Mouse (Mus musculus) cerebral cortex, adult 2 months (tissue): ENCODE data around the gene Ccdc42.

Experiments used
- WGBS: fragments of 180-500 bp; shearing (Covaris S2); methylation state at CpG from one replicate; pipeline ENCODE4 v1.1.7; 2018; 5-methylcytosine and 5-hydroxymethylcytosine counted together

Gene Ccdc42

DNA sequence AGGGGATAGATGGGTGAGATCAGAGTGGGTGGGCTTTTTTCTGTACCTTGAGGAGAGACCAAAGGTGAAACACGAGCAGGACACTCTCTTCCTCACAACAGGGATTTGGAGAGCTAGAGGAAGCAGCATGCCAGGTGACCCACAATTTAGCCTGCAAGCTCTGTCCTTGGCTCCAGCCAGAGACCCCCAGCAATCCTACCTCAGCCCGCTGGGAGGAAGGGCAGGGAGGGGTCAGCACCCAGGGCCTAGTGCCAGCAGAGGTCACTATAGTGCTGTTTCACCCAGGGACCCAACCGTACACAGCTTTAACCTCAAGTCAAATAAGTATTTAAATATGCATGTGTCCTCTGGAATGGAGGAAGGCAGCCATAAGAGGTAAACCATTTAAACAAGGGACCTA, 931 bp upstream of the Ccdc42 start:
- 60% methylated on average over 3 of the region's 3 CpGs for WGBS

DNA sequence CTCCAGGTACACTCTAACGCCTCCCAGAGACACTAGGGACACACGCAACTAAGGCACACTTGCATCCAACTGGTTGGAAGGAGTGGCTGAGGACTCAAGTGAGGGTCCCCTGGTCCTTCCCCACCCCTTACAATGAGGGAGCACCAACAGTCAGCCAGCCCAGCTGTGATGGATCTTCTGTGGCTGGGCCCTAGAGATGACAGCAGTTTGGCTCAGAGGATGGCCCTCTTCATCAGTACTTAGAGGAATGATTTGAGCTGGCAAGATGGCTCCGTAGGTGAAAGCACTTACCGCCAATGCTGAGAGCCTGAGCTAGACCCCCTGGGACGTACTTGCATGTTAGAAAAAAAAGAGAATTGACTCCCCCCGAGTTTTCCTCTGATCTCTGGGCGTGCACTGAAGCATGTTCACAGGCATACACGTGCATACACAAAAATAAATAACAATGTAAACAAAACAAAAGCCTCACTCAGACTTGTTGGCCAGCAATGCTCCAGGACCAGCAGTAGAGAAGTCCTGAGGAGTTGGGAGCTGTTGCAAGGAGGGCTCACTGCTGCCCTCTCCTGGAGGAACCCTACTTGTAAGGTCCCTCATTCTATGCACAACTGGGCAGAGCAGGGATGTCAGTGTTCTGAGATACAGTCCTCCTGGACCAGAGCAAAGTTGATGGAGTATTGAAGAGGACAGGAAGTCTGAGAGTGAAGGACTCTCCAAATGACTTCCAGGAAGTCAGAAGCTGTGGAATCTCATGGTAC, 2.4 kb downstream of the Ccdc42 start:
- 71% methylated on average over 8 of the region's 8 CpGs for WGBS

DNA sequence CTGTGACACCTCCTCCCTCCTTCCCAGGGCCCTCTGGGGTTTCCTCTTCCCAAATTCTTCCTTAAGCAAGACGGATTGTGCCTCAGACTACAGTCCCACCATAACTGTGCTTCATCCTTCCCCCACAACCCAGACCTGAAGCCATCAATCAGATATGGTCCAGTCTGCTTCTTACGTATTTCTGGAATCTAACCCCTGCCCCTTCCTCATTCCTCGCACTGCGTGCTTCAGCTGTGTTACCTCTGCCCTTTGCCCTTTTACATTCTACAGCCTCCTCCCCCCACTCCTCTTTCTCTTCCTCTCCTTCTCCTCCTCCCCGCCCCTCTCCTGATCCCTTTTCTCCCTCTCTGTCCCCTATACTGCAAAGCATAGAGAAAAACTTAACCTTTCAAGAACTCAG, 4.9 kb downstream of the Ccdc42 start:
- WGBS, result 84% methylated on average over 5 of the region's 5 CpGs

DNA sequence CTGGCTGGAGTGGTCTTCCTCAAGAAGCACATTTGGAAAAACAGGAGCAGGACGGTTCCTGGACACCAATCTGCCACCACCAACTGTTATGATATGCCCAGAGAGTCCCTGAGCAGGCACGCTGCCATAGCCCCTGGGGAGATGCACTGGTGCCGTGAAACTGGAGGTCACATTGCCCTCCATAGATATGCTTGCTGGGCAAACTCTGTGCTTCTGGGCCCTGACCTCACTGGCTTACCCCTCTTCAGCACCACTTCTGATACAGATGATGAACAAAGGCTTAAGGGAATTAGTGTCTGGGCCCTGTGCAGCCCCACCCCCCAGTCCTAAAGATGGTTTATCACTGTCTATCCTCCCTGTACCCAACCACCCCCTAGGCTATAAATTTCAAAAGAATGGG, 6.4 kb downstream of the Ccdc42 start:
- 89% methylated on average over 3 of the region's 3 CpGs for WGBS

DNA sequence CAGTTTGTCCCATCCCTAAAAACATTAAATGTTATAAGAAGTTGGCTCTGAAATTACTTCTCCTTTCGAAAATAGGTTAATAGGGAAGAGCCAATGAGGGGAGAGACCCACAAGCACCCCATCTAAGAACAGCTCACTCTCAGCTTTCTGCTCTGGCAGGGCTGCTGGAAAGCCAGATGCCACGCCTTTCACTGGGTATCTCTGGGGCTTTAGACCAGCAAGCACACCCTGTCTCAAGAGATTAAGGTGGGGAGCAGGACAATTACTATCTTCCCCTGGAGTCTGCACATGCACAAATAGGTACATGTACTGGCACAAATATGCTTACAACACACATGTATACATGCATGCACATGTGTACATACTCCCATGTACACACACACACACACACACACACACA, 11.1 kb downstream of the Ccdc42 start:
- 97% methylated on average over 2 of the region's 2 CpGs for WGBS

DNA sequence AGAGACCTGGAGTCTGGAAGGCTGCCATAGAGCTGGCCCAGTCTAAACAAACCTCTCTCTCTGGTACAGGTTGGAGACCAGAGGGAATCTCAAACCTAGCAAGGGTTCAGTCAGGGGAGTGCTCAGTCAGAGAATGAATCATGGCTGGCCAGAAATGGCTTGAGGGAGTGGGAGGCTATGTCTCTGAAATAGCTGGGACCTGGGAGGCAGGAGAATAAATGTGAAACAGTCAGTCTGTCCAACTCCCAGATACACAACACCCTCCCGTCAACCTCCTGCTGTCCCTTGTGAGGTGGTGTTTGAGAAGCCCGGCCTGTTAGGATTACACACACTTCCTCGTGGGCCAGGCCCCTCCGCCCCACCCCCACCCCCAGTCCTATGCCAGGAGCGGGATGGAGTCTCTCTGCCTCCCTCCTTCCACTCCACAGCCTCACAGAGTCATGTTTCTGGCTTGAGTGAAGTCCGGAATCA, 13.8 kb downstream of the Ccdc42 start:
- WGBS, result 38% methylated on average over 6 of the region's 6 CpGs

DNA sequence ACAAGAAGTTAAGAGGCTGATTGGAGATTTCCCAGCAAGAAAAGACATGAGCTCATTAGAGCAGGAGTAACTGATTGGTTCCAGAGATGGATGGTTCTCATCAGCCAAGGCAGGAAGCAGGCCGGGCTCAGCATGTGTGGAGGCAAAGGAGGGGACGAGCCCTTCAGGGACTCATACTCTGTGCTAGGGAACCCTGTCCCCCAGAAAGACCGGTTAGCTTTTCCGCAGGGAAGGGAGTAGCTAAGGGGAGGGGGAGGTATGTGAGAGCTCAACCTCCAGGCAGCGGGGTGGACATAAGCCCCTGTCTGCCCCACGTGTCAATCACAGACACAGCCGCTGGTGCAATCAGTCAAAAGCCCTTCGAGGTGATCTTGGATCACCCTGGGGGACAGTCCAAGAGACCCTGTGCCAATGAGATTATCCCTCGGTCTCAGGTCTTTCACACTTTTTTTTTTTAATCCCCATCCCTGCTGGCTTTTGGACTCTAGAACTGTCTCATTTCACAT, 14.7 kb downstream of the Ccdc42 start:
- WGBS, result 57% methylated on average over 9 of the region's 9 CpGs

DNA sequence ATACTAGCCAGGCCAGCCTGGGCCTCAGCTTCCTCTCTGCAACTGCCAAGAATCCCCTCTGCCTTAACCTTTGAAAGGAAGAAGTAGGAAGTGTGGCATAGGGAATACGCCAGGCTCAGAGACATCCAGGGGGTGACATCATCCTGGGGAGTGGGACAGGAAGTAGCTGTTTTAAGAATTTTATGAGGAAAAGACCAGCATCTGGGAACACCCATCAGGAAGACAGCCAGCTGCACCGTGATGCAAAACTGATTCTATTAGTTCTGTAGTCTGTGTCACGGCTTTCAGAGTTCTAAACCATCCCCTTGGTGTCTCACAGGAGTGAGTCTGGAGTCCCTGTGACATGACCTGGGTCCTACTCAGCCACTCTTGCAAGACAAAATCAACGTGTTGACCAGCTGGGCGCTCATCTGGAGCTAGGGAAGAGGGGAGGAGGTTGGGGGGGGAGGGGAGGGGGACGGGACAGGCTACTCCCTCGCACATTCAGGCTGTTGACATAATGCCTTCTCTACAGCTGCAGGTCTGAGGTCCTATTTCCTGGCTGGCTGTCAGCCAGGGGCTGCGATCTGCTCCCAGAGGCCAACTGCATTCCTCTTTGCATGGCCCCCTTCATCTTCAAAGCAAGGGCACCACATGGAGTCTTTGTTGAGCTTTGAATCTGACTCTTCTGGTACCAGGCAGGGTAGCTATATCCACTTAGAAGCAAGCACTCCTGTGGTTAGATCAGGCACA, 15.5 kb downstream of the Ccdc42 start:
- WGBS, result 41% methylated on average over 8 of the region's 8 CpGs

DNA sequence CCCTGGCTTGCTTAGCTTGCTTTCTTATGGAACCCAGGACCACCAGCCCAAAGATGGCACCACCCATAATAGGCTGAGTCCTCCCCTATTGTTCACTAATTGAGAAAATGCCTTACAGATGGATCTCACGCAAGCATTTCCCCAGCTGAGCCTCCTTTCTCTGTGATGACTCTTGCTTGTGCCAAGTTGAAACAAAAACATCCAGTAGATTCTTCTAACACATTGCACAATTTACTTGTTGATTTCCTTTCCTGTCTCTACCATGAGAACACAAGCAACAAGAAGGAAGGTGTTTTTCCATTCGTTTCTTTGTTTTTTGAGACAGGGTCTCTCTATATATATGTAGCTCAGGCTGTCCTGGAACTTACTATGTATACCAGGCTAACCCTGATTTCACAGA, 20.2 kb downstream of the Ccdc42 start:
- 66% methylated on average over 2 of the region's 2 CpGs for WGBS

DNA sequence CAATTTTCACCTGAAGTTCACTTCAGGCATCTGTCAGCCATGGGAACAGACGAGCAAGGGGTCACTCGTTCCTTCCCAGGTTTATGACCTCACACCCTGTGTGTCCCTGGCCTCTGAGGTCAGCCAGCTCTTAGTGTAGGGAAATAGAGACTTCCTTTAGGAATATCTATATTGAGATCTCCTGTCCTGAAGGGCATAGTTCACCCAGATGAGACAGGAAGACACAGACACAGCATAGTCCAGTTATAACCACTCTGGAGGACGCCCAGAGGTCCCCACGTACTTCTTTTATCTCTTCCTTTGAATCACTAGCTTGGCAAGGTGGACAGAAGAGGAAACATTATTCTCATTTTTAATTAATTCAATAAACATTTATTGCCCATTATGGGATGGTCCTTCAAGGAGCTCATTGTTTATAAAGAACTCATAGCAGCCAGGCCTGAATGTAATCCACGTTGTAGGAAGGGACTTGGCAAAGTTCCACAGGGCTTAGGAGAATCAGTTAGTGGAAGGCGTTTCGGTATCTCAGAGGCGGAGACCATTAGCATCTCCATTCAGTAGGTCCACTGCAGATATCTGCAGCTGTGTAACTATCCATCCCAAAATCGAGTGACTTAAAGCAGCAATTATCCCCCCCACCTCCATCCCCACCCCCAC, 23.2 kb downstream of the Ccdc42 start:
- WGBS, result 61% methylated on average over 9 of the region's 9 CpGs

DNA sequence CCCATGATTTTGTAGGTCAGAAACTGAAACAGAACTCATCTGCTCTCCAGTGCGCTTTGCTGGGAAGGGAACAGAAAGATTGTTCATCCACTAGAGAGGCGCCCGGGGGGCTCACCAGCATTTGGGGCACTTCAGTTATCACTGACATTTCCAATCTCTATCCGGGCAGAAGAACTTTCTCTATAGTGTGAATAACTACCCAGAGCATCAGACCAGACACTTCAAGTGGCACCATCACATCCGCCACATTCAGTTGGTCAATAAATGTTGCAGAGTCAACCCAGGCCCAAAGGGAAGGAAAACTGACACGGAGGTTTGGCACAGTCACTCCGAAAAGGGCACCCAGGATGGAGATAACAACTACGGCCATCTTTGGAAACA, 23.7 kb downstream of the Ccdc42 start:
- 95% methylated on average over 8 of the region's 8 CpGs for WGBS

DNA sequence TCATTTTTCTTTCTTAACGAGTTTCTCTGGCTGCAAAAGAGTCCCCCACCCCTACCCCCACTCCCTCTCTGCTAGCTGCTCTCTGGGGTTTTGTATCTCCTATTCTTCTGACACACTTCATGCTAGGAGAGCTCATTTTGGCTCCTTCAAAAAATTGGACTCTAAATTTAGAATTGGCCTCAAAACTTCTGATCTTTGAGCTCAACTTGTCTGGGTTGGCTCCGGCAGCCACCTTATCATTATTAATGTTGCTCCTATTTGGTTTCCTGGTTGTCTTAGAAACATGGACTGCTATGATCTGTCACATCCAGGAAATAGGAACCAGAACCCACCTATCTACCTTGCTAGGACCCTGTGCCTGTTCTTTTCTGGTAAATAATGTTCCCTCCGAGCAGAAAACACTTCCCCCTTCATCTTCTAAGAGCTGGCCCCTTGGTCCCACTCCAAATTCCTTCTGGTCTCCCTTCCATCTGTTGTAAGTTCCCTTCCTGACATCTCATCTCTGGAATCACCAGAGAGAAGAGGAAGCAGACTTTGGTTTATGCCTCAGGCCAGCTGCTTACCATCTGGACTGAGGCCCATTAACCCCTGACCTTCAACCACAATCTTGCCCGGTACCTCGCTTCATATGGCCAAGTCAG, 26.4 kb downstream of the Ccdc42 start:
- 65% methylated on average over 5 of the region's 5 CpGs for WGBS

DNA sequence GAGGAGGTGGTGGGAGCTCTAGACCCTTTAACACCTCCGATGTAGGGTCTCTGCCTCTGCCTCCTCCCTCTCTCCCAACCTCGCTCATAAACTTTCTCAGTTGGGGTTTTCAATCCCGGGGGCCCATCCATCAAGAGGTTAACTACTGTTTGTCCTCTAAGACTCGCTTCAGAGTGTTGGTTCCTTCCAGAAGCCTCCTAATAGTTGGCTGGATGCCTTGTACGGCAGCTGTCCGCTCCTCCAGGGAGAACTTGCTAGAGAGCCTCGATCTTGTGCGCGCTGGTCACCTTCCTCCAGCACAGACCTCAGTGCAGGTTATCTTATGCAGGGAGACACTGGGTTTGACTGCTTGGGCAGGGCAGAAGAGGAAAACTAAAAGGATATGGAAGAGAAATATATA, 35.9 kb downstream of the Ccdc42 start:
- 72% methylated on average over 9 of the region's 9 CpGs for WGBS

DNA sequence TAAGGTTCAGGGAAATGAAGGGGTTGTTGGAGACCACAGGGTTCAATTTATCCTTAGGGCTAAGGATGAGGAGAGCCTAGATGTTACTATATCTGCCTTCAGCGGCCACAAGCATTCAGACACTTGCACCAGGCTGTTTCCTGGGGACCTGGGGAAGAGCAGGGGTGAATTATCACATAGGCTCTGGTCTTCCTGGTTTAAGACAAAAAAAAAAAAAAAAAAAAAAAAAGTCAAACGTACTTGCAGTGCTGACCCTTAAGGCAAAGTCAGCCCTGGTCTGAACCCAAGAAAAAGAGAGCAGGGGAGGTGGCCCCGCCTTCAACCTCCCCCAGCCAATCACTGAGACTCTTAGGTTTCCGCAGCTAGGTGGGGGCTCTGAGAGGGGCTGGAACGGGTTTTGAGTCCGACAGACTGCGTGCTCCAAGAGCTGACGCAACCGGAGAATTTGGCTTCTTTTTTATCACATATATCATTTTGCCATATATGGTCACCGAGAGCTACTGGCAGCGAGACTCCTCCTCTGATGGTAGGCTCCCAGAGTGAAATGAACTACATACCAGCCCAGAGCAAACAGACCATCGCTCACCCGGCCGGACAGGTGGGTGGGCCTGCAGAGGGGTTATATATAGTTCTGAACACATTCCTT, 36.5 kb downstream of the Ccdc42 start:
- WGBS, result 5% methylated on average over 14 of the region's 14 CpGs

DNA sequence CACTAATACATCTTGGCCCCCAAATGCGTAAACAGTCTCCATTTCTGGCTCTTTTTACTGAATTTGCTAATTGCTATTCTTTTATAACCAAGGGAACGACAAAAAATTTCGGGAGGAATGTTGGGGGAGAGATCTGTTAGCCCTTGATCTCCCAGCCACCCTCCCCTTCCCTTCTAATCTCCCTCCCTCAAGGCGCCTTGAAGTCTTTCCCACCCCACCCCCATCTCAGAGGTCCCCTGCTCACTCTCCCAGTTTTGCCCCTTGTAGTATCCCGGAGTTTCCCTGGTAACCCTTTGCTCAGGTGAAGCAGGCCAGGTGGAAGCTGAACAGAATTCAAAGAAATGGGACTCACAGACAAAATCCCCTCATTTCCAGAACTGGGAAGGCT, 37.0 kb downstream of the Ccdc42 start:
- 17% methylated on average over 5 of the region's 5 CpGs for WGBS

DNA sequence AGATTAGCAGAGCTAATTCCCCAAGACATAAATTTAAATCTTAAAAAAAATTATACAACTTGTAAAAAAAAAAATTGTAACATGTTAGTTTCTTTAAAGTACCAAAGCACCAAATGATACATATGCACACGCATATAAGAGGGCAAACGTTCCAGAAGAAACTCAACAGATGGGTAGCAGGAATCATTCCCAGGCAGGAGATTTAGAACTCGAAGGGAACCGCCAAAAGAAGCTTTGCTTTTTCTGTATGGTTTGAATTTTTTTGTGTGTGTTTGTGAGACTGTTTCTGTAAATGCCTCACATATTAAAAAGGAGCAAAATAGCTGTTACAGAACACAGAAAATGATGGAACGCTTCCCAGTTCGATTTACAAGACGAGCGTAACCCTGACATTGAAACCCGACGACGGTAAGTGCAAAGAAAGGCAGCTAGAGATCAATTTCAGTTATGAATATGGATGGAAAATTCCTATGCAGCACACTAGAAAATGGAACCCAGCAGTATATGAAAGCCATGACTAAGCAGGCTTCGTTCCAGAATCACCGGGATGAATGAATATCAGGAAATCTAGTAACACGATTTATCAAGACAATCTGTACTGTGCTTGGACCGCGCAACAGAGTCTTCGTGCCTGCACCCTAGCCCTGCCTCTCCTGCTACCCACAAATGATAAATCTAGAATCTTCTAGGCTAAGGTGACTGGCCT, 44.9 kb downstream of the Ccdc42 start:
- 50% methylated on average over 17 of the region's 17 CpGs for whole genome bisulfite sequencing

DNA sequence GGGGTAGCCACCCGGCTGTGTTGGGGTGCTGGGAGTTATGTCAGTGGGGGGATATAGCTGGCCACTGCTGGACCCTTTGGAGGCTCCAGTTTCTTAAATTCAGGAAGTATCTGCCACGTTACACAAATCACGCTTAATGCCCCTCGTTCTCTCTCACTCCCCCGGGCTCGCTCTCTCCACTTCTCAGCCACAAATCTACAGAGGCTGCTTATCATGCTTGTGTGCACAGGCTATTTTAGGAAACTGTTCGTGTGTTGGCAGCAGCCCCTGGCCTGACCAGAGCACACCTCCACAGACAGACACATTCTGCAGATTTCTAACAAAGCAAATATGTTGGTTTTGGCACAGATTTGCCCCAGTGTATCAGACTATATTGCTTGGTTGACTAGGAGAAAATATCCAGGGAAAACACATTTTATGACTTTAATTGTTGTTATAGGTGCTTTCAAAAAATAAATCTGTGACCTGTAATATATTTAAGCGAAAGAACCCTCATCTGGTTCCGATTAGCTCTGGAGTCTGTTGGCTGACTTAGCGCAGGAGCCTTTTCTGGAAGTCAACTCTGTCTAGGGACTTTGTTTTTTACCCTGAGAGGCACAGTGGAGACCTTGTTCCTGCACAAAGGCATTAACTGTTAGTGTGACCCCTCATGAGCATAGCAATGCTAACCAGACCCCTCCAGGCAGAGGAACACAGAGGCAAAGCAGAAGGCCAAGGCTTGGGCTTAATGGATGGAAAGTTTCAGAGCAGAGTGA, 51.2 kb downstream of the Ccdc42 start:
- WGBS, result 42% methylated on average over 10 of the region's 10 CpGs

DNA sequence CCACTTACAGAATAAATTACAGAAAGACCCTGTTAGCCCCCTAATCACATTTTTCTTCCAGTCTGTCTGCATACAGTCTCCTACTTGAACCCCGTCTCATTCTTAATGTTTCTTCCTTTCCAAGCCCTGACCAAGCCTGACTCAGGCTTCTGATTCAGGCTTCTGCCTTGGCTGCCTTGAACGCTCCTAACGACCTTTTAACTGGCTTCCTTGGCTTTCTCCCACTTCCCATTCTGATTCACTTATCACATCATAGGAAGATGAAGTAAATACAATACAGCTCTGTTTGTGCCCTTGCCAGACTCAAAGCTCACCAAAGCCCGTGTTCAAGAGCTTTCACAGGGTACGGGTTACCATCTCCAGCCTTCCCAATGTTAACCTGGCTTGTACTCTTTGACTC, 54.5 kb downstream of the Ccdc42 start:
- 78% methylated on average over 5 of the region's 5 CpGs for WGBS

DNA sequence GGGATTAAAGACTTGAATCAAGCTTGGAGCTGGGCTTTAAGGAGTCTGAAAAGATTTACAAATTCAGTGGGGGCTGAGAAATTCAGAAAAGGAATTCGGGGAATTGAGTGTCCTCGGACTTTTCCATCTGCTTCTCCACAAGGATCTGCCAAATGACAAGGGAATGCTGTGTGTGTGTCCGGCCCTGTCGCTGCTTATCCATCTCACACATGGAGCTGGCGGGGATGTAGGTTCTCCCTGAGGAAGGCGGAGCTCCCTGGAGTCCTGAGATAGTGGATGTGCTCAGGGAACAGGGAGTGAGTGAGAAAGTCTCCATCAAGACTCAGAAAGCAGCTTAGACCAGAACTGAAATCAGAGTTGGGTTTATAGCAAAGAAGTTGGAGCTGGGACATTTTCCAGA, 58.0 kb downstream of the Ccdc42 start:
- 79% methylated on average over 6 of the region's 6 CpGs for WGBS
